Mouse (Mus musculus) splenic B cell, adult 2 months (primary cell): ENCODE results near the gene Pdzd2.

Experiments
- DNase-seq: peaks from one replicate; pipeline ENCODE4 v3.0.0-alpha.2; 2011; ENCODE audit warnings: low read depth, low spot score
- H3K27me3 ChIP-seq: 2 replicates; pipeline ENCODE4 v1.6.1; 2012; ENCODE audit warnings: mild to moderate bottlenecking, low read length, moderate library complexity, mixed read lengths; ENCODE audit not compliant: control insufficient read depth, poor library complexity, insufficient read depth, severe bottlenecking
- H3K36me3 ChIP-seq: 2 replicates; pipeline ENCODE4 v1.6.1; 2012; ENCODE audit warnings: mild to moderate bottlenecking, low read length, moderate library complexity, mixed read lengths; ENCODE audit not compliant: control insufficient read depth, poor library complexity, insufficient read depth, severe bottlenecking

The Pdzd2 gene

GRCm38 (mm10) chr15:12420376-12420775 is 319.3 kb downstream of the Pdzd2 start:
- Histone ChIP-seq H3K36me3 (no peaks in the 10 kb centered on the region), H3K27me3 (no peaks in the 10 kb centered on the region)
- no peak for DNase-seq

DNA sequence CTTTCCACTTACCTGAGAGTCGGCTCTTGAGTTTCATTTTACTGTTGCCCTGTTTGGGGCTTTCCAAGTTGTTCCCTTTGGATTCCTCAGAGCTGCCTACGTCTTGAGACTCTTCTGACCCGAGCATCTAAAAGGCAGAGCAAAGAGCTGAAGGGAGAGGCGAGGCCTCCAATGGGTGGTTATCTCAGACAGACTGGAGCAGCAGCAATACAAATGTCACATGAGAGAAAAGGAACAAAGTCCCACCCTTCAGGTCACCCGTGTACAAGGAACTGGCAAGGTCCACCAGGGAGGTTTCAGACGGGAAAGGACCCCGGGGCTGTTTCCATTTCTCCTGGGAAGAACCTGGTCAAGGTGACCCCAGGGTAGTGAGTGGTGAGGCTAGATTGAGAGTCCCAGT is 320.3 kb downstream of the Pdzd2 start:
- Histone ChIP-seq H3K27me3 (no peaks in the 10 kb centered on the region), H3K36me3 (no peaks in the 10 kb centered on the region)
- no peak for DNase-seq

DNA sequence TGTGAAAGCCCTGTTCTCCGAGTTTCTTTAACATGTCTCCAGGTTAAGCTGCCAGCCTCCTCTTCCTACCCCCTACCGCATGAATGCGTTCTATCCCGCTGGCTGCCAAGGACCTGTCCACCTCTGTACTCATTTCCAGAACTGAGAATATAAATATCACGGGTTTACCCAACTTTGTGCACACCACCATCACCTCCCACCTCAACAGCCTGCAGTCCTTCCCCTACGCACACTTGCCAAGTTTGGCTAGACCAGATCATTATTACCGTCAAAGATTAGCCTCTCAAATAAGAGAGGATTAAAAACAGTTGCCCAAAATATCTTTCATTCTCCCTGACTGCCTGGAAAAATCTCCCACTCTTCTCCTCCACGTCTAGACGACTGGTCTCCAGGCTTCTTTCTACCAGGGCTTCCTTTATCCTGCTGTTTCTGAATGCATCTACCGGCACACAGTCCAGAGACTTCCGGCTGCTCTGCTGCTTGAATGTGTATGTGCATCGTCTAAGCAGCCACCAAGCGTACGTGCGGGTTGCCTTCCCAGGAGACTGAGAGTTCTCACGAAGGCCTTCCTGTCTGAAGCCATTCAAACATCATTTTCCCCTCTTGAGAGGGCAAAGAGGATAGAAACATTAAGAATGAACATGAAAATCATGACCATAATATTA is 324.1 kb downstream of the Pdzd2 start:
- no peak for DNase-seq
- Histone ChIP-seq H3K36me3 (no peaks in the 10 kb centered on the region), H3K27me3 (no peaks in the 10 kb centered on the region)

DNA sequence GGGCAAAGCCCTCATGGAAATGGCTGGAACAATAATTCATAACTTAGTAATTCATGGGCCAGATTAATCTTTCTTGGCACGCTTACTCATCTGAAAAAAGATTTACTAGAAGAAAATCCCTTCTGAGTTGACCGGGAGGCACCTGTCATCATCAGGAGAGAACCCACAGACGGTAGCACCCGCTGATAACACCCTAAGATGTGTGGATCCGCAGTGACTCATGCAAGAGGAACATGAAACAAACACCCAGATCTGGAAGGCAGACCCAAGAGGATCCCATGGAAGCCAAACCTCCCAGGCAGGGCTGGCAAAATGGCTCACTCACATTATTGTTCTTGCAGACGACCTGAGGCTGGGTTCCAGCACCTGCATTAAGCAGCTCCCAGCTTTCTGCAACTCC is 325.0 kb downstream of the Pdzd2 start:
- no peaks in the 10 kb centered on the region for H3K36me3 ChIP-seq
- no peaks in the 10 kb centered on the region for H3K27me3 ChIP-seq
- DNase-seq: no peak

DNA sequence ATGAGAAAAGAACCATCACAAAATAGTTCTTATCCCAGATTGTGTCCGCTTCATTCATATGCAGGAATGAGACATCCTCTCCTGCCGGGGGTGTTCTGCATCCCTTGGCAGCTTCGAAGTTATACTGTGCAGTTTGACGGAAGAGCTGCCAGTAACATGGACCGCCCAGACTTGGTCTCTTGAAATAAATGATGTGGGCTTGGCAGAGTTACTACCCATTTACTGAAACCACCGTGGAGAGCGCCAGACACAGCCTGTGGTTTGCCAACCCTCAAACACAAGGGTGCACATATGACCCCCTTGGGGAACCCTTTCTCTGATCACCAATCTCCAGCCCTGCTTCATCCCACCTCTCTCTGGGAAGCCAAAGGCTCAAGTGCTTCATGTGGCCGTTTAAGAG is 331.5 kb downstream of the Pdzd2 start:
- no peak for DNase-seq
- Histone ChIP-seq H3K27me3 (no peaks in the 10 kb centered on the region), H3K36me3 (no peaks in the 10 kb centered on the region)

GRCm38 (mm10) chr15:12405592-12405991 is 334.1 kb downstream of the Pdzd2 start:
- Histone ChIP-seq H3K36me3 (no peaks in the 10 kb centered on the region), H3K27me3 (no peaks in the 10 kb centered on the region)
- DNase-seq: no peak

GRCm38 (mm10) chr15:12397032-12397431 is 342.7 kb downstream of the Pdzd2 start:
- Histone ChIP-seq H3K27me3 (no peaks in the 10 kb centered on the region), H3K36me3 (no peaks in the 10 kb centered on the region)
- DNase-seq: no peak

DNA sequence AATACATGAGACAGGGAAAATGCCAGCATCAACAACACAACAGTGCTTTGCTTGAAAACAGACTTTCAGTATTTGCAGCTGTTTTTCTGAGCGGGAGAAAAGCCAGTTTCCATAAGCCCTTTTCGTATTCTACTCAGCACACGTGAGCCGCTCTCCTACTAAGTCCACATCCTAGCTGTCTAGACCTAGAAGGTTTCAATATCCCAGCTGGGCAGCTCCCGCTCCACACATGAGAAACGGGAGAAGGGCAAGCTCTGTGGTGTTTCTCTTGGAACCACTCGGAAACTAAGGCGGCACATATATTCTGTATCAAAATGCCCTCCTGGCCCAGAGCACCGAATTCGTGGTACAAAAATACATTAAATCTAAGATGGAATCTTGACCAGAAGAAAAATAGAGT is 345.0 kb downstream of the Pdzd2 start:
- no peaks in the 10 kb centered on the region for H3K27me3 ChIP-seq
- DNase-seq: no peak

DNA sequence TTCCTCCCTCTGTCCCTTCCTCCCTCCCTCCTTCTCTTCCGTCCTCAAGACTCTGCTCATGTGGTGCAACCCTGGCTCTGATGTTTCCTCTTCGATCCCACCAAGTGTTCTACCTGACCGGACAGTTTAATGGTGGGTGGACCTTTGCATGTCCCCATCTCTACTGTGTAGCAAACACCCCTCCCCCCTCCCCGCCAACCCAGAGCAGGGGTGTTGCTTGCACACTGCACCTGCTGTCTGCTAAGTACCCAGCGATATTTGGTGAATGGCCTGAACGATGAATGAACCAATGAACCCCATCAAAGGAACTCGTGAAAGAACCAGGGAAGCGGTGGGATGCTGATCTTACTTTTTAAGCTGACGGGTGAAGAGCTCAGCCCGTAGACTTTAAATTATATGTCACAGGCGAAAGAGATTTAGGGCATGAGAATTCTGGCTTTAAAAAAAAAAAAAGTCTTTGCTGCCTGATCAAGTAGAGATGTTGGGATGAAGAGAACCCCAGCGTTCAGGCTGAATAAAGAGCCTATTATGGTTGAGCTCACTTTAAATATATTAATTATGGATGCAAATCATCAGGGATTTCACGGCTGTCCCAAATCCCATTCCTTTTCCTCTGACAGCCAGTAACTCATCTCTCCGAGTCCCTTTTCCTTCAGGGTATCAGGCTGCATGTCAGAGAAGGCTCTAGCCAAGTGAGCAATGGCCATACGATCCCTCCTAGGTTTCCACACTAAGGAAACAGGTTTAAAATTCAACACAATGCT is 350.8 kb downstream of the Pdzd2 start:
- Histone ChIP-seq H3K36me3 (no peaks in the 10 kb centered on the region), H3K27me3 (no peaks in the 10 kb centered on the region)
- no peak for DNase-seq

More for the DNA sequence above, 345.0 kb downstream of the Pdzd2 start:
- H3K36me3 ChIP-seq: no peaks in the 10 kb centered on the region

- no peak for DNase-seq
- Histone ChIP-seq H3K27me3 (no peaks in the 10 kb centered on the region), H3K36me3 (no peaks in the 10 kb centered on the region)
These were observed 355.0 kb downstream of the Pdzd2 start for GRCm38 (mm10) chr15:12384679-12385078.

DNA sequence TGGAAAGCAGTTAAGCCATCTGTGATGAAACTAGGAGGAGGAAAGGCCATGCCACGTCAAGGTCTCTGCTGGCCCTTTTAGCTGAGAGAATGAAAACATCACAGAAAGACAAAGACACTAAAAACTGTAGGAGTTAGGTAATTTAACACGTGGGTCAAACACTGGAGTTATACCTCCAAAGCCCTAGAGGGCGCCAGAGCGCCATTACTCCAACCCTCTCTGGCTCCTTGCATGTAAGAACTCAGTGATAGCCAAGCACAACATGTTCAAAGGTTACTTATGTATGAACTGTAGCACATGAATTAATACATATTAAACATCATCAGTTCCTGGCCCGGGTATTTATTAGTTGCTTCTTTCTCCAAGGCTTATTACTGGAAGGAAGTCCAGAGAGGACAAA is 359.2 kb downstream of the Pdzd2 start:
- H3K27me3 ChIP-seq: no peaks in the 10 kb centered on the region
- DNase-seq: peak; percentile 86
- H3K36me3 ChIP-seq: no peaks in the 10 kb centered on the region

DNA sequence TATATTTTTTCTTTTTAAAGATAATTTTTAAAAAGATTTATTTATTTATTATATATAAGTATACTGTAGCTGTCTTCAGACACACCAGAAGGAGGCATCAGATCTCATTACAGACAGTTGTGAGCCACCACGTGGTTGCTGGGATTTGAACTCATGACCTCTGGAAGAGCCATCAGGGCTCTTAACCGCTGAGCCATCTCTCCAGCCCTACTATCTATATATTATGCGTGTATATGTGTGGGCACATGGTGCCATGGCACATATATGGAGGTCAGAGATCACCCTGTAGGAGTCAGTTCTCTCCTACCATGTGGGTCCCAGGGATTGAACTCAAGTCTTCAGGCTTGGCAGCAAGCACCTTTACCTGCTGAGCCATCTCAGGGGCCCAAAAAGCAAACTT is 359.7 kb downstream of the Pdzd2 start:
- Histone ChIP-seq H3K36me3 (no peaks in the 10 kb centered on the region), H3K27me3 (no peaks in the 10 kb centered on the region)
- no peak for DNase-seq

- Histone ChIP-seq H3K27me3 (no peaks in the 10 kb centered on the region), H3K36me3 (no peaks in the 10 kb centered on the region)
- DNase-seq: no peak
These were observed 361.9 kb downstream of the Pdzd2 start for GRCm38 (mm10) chr15:12377800-12378199.

DNA sequence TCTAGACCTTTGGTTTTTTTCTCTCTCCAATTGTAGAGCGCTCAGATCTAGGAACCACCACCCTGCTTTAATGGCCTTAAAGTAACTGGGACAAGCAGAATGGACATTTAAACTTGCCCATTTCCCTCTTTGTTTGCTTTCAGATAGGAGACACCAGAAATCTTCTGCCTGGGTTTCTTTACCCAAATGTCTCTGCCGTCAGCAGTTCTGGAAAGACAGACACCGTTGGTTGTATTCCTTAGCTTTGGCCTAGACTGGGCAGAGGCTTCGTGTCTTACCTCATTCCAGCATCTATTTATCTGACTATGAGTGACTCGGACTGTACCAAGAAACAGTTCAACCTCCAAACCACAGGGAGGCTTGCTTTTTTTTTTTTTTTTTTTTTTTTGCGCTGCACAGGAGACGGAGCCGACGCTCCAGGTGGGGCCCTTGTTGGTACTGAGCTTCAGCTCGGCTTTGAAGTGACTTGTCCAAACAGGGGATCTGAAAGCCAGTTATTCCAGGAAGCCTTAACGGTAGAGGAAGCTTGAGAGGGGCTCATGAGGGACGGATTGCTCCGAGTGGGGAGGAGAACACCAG is 363.1 kb downstream of the Pdzd2 start:
- peak; percentile 10 for DNase-seq
- no peaks in the 10 kb centered on the region for H3K27me3 ChIP-seq
- H3K36me3 ChIP-seq: no peaks in the 10 kb centered on the region

GRCm38 (mm10) chr15:12375641-12376311 is 363.9 kb downstream of the Pdzd2 start:
- peak; percentile 90 for DNase-seq
- H3K36me3 ChIP-seq: no peaks in the 10 kb centered on the region
- no peaks in the 10 kb centered on the region for H3K27me3 ChIP-seq
